Mouse (Mus musculus) right cerebral cortex, adult 18-20 months (tissue): ENCODE results near the gene Nlrc5.

Source experiments
- DNase-seq: peaks from one replicate; pipeline ENCODE4 v3.0.0; 2022; ENCODE audit warnings: mixed read lengths

Nlrc5 gene

GRCm38 (mm10) chr8:94571896-94572295 is 137.7 kb downstream of the Nlrc5 start:
- DNase-seq, result no peak

GRCm38 (mm10) chr8:94574159-94574907 is 140.2 kb downstream of the Nlrc5 start:
- peak; percentile 86 for DNase-seq

- no peak for DNase-seq
Observed at GRCm38 (mm10) chr8:94575148-94575547, 141.0 kb downstream of the Nlrc5 start.
